Mouse (Mus musculus) heart, postnatal 0 days (tissue): ENCODE measurements at regions not wholly inside any gene's neighbourhood (a gene's known extent, or its start where the extent isn't known, plus 50 kb on each side); places are given as distances from the start of the nearest gene placed in this dataset.

Experiments used
- CTCF ChIP-seq: IDR thresholded peaks from 2 replicates; pipeline ENCODE4 v1.5.1; 2016; ENCODE audit warnings: antibody characterized with exemption, control low read depth, low read depth
- EP300 ChIP-seq: IDR thresholded peaks from 2 replicates; pipeline ENCODE4 v1.6.1; 2016; ENCODE audit warnings: antibody characterized with exemption, low read depth

GRCm38 (mm10) chr1:185052700-185053099 lies 53.3 kb upstream of the Mark1 start:
- TF ChIP-seq CTCF (no peak), EP300 (no peak)
